Mouse (Mus musculus) embryonic fibroblast, embryonic 13.5 days (primary cell): ENCODE results near the gene Csrnp1.

ENCODE experiments used
- CTCF ChIP-seq: IDR thresholded peaks from 2 replicates; pipeline ENCODE4 v1.5.1; 2011; ENCODE audit warnings: mild to moderate bottlenecking, control low read depth, low read length, moderate library complexity, borderline replicate concordance; ENCODE audit not compliant: insufficient read depth
- POLR2A ChIP-seq: IDR thresholded peaks from 2 replicates; pipeline ENCODE4 v1.6.1; 2011; ENCODE audit warnings: low read depth, mild to moderate bottlenecking, control low read depth, low read length, moderate library complexity

DNA sequence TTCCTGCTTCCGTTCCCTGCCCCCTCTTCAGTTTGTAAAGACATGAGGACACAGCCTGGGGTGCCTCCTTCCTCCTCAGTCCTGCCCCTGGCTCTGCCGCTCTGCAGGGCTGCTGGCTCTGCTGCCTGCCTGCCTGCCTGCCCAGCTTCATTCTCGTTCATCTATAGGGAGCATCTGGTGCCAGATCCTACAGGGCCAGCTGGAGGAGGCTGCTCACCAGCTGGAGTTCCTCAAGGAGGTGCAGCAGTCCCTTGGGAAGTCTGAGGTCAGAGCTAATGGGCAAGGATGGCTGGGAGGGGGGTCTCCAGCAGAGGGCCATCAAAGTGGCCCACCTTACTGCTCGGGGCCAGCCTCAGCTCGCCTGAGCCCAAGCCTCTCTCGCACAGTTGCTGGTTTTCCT lies 34.0 kb downstream of the Csrnp1 start:
- no peak for TF ChIP-seq POLR2A
- no peak for TF ChIP-seq CTCF
